Mouse (Mus musculus) hindbrain, embryonic 12.5 days (tissue): Measurements from ENCODE around the gene Cux1. TPM values are rescaled to one million over a fixed set of nuclear protein-coding genes. Genes with fewer than 3 reads are reported as not detected.

ENCODE experiments used
- ATAC-seq: fragments of 200-750 bp; cut with Nextera tagmentation; 2 replicates; pipeline ENCODE4 v1.8.0; 2017; ENCODE audit warnings: moderate TSS enrichment; ENCODE audit not compliant: low FRiP score
- H3K27ac ChIP-seq: fragments of 300-500 bp; sonication (generic); 2 replicates; pipeline ENCODE4 v1.5.1; 2016; ENCODE audit warnings: mild to moderate bottlenecking
- H3K27me3 ChIP-seq: fragments of 300-500 bp; sonication (generic); 2 replicates; pipeline ENCODE4 v1.6.1; 2016; ENCODE audit warnings: mild to moderate bottlenecking
- H3K36me3 ChIP-seq: fragments of 300-500 bp; sonication (generic); 2 replicates; pipeline ENCODE4 v1.6.1; 2016; ENCODE audit warnings: mild to moderate bottlenecking
- H3K4me1 ChIP-seq: fragments of 300-500 bp; sonication (generic); 2 replicates; pipeline ENCODE4 v1.6.1; 2016
- H3K4me2 ChIP-seq: fragments of 300-500 bp; sonication (generic); replicated peaks from 2 replicates; pipeline ENCODE4 v1.6.1; 2016; ENCODE audit warnings: mild to moderate bottlenecking
- H3K4me3 ChIP-seq: fragments of 300-500 bp; sonication (generic); 2 replicates; pipeline ENCODE4 v1.5.1; 2016; ENCODE audit warnings: mild to moderate bottlenecking
- H3K9ac ChIP-seq: fragments of 300-500 bp; sonication (generic); 2 replicates; pipeline ENCODE4 v1.6.1; 2016; ENCODE audit warnings: mild to moderate bottlenecking, moderate library complexity
- H3K9me3 ChIP-seq: fragments of 300-500 bp; sonication (generic); replicated peaks from 2 replicates; pipeline ENCODE4 v1.6.1; 2016; ENCODE audit warnings: mild to moderate bottlenecking
- WGBS: fragments of 180-500 bp; shearing (Covaris S2); methylation state at CpG from one replicate; pipeline ENCODE4 v1.1.7; 2016; 5-methylcytosine and 5-hydroxymethylcytosine counted together
- polyA plus RNA-seq: library from polyadenylated mRNA; unstranded; fragments of >200 nt; fragmentation: Nextera tagmentation; extraction: Ambion mirVana; gene quantifications from 2 replicates; pipeline ENCODE4 v1.2.1, GENCODE M21; 2016

Cux1 gene
- polyA plus RNA-seq, 1 experiment from 2014 or later: 114 TPM

GRCm38 (mm10) chr5:136530931-136531330 is 36.4 kb downstream of the Cux1 start:
- no peak overlapping the region for H3K9ac ChIP-seq
- no peak overlapping the region for H3K27ac ChIP-seq
- H3K36me3 ChIP-seq: no peaks in the 10 kb centered on the region
- H3K4me3 ChIP-seq: no peak overlapping the region
- no peak for ATAC-seq
- H3K4me2 ChIP-seq: no peak overlapping the region
- H3K27me3 ChIP-seq: no peaks in the 10 kb centered on the region
- no peaks in the 10 kb centered on the region for H3K9me3 ChIP-seq
- 90% methylated on average over 1 of the region's 1 CpGs for WGBS
- 0 out of 2 replicates have a peak, but pooled peaks cover 3% of the 10 kb centered on the region for H3K4me1 ChIP-seq

GRCm38 (mm10) chr5:136529165-136529564 is 38.1 kb downstream of the Cux1 start:
- 0 out of 2 replicates have a peak, but pooled peaks cover 3% of the 10 kb centered on the region for H3K4me1 ChIP-seq
- no peak overlapping the region for H3K4me3 ChIP-seq
- no peak overlapping the region for H3K4me2 ChIP-seq
- H3K9me3 ChIP-seq: no peaks in the 10 kb centered on the region
- H3K9ac ChIP-seq: no peak overlapping the region
- no peaks in the 10 kb centered on the region for H3K27me3 ChIP-seq
- no peak overlapping the region for H3K27ac ChIP-seq
- no peaks in the 10 kb centered on the region for H3K36me3 ChIP-seq
- ATAC-seq: no peak

GRCm38 (mm10) chr5:136527871-136528270 is 39.4 kb downstream of the Cux1 start:
- Histone ChIP-seq H3K36me3 (no peaks in the 10 kb centered on the region), H3K27ac (no peak overlapping the region), H3K4me2 (no peak overlapping the region), H3K9me3 (no peaks in the 10 kb centered on the region), H3K9ac (no peak overlapping the region), H3K27me3 (no peaks in the 10 kb centered on the region), H3K4me1 (peaks cover 4% of the 10 kb centered on the region; the same call in 1 of the 2 replicates), H3K4me3 (no peak overlapping the region)
- ATAC-seq: no peak
- WGBS: 95% methylated on average over 1 of the region's 1 CpGs

- Histone ChIP-seq H3K27ac (no peak overlapping the region), H3K4me3 (no peak overlapping the region), H3K27me3 (no peaks in the 10 kb centered on the region), H3K9ac (no peak overlapping the region), H3K4me2 (no peak overlapping the region), H3K9me3 (no peaks in the 10 kb centered on the region), H3K4me1 (peaks cover 7% of the 10 kb centered on the region; the same call in 1 of the 2 replicates), H3K36me3 (no peaks in the 10 kb centered on the region)
- WGBS: 93% methylated on average over 5 of the region's 5 CpGs
- no peak for ATAC-seq
Measured at GRCm38 (mm10) chr5:136526545-136526909, 40.8 kb downstream of the Cux1 start.

- no peak for ATAC-seq
- Histone ChIP-seq H3K4me2 (no peak overlapping the region), H3K4me3 (no peak overlapping the region), H3K9ac (no peak overlapping the region), H3K4me1 (peaks cover 7% of the 10 kb centered on the region; the same call in 1 of the 2 replicates), H3K27ac (no peak overlapping the region), H3K36me3 (no peaks in the 10 kb centered on the region), H3K27me3 (no peaks in the 10 kb centered on the region), H3K9me3 (no peaks in the 10 kb centered on the region)
- WGBS: 83% methylated on average over 9 of the region's 9 CpGs
Measured at GRCm38 (mm10) chr5:136525896-136526544, 41.3 kb downstream of the Cux1 start.

- no peaks in the 10 kb centered on the region for H3K9me3 ChIP-seq
- H3K4me2 ChIP-seq: no peak overlapping the region
- H3K9ac ChIP-seq: no peak overlapping the region
- H3K4me3 ChIP-seq: no peak overlapping the region
- H3K27ac ChIP-seq: no peak overlapping the region
- no peaks in the 10 kb centered on the region for H3K27me3 ChIP-seq
- H3K4me1 ChIP-seq: peaks cover 4% of the 10 kb centered on the region; the same call in 1 of the 2 replicates
- H3K36me3 ChIP-seq: no peaks in the 10 kb centered on the region
- no peak for ATAC-seq
- WGBS: 30% methylated on average over 3 of the region's 3 CpGs
Measured at GRCm38 (mm10) chr5:136522843-136523463, 44.3 kb downstream of the Cux1 start.

GRCm38 (mm10) chr5:136521656-136522055 is 45.6 kb downstream of the Cux1 start:
- peaks cover 4% of the 10 kb centered on the region; the same call in 1 of the 2 replicates for H3K4me1 ChIP-seq
- H3K27ac ChIP-seq: no peak overlapping the region
- no peak for ATAC-seq
- H3K4me2 ChIP-seq: no peak overlapping the region
- H3K4me3 ChIP-seq: no peak overlapping the region
- H3K9ac ChIP-seq: no peak overlapping the region
- WGBS: 86% methylated on average over 3 of the region's 3 CpGs
- H3K36me3 ChIP-seq: no peaks in the 10 kb centered on the region
- H3K9me3 ChIP-seq: no peaks in the 10 kb centered on the region
- H3K27me3 ChIP-seq: no peaks in the 10 kb centered on the region

- no peak for ATAC-seq
- H3K27me3 ChIP-seq: no peaks in the 10 kb centered on the region
- 92% methylated on average over 3 of the region's 3 CpGs for WGBS
Measured at GRCm38 (mm10) chr5:136518648-136519437, 48.4 kb downstream of the Cux1 start.

GRCm38 (mm10) chr5:136517510-136517909 is 49.8 kb downstream of the Cux1 start:
- Histone ChIP-seq H3K4me3 (no peak overlapping the region), H3K36me3 (no peaks in the 10 kb centered on the region), H3K4me2 (no peak overlapping the region), H3K27ac (no peak overlapping the region), H3K9me3 (no peaks in the 10 kb centered on the region), H3K4me1 (0 out of 2 replicates have a peak, but pooled peaks cover 3% of the 10 kb centered on the region), H3K27me3 (no peaks in the 10 kb centered on the region), H3K9ac (no peak overlapping the region)
- no peak for ATAC-seq
- WGBS: 83% methylated on average over 2 of the region's 2 CpGs

More at GRCm38 (mm10) chr5:136518648-136519437, 48.4 kb downstream of the Cux1 start:
- Histone ChIP-seq H3K36me3 (no peaks in the 10 kb centered on the region), H3K9me3 (no peaks in the 10 kb centered on the region), H3K27ac (no peak overlapping the region), H3K4me1 (peaks cover 6% of the 10 kb centered on the region; the same call in 1 of the 2 replicates), H3K9ac (no peak overlapping the region), H3K4me2 (no peak overlapping the region), H3K4me3 (no peak overlapping the region)

- Histone ChIP-seq H3K9me3 (no peaks in the 10 kb centered on the region), H3K27ac (no peak overlapping the region), H3K4me1 (0 out of 2 replicates have a peak, but pooled peaks cover 3% of the 10 kb centered on the region), H3K4me3 (no peak overlapping the region), H3K9ac (no peak overlapping the region), H3K36me3 (no peaks in the 10 kb centered on the region), H3K27me3 (no peaks in the 10 kb centered on the region), H3K4me2 (no peak overlapping the region)
- no peak for ATAC-seq
- 83% methylated on average over 3 of the region's 3 CpGs for WGBS
Measured at GRCm38 (mm10) chr5:136516593-136516992, 50.7 kb downstream of the Cux1 start.

GRCm38 (mm10) chr5:136514049-136514677 is 53.1 kb downstream of the Cux1 start:
- H3K4me1 ChIP-seq: 0 out of 2 replicates have a peak, but pooled peaks cover 3% of the 10 kb centered on the region
- H3K4me3 ChIP-seq: no peak overlapping the region
- no peak overlapping the region for H3K27ac ChIP-seq
- no peak for ATAC-seq
- no peaks in the 10 kb centered on the region for H3K36me3 ChIP-seq
- no peak overlapping the region for H3K9ac ChIP-seq
- no peaks in the 10 kb centered on the region for H3K9me3 ChIP-seq
- H3K4me2 ChIP-seq: no peak overlapping the region
- WGBS: 64% methylated on average over 6 of the region's 6 CpGs
- H3K27me3 ChIP-seq: no peaks in the 10 kb centered on the region

GRCm38 (mm10) chr5:136512103-136512674 is 55.1 kb downstream of the Cux1 start:
- no peak overlapping the region for H3K9ac ChIP-seq
- no peaks in the 10 kb centered on the region for H3K9me3 ChIP-seq
- ATAC-seq: no peak
- 91% methylated on average over 2 of the region's 2 CpGs for whole genome bisulfite sequencing
- H3K36me3 ChIP-seq: no peaks in the 10 kb centered on the region
- no peak overlapping the region for H3K27ac ChIP-seq
- H3K27me3 ChIP-seq: no peaks in the 10 kb centered on the region
- H3K4me3 ChIP-seq: no peak overlapping the region
- H3K4me1 ChIP-seq: 0 out of 2 replicates have a peak, but pooled peaks cover 7% of the 10 kb centered on the region
- H3K4me2 ChIP-seq: no peak overlapping the region
